Mouse (Mus musculus) common myeloid progenitor, adult 5-6 weeks (primary cell): ENCODE results near the gene Asic2. TPM values are rescaled to one million over a fixed set of nuclear protein-coding genes. Genes with fewer than 3 reads are reported as not detected.

Experiments
- ATAC-seq: replicated peaks from 2 replicates; pipeline ENCODE4 v1.8.0; 2016; ENCODE audit warnings: low read depth, mild to moderate bottlenecking, moderate TSS enrichment, inconsistent platforms; ENCODE audit not compliant: poor library complexity, severe bottlenecking
- total RNA-seq: library from RNA; stranded (forward); fragments of 200-1000, 187-1606 nt; gene quantifications from 2 replicates; pipeline ENCODE4 v1.2.3, GENCODE M21; 2017

The Asic2 gene
- total RNA-seq, 1 experiment from 2014 or later: not detected

GRCm38 (mm10) chr11:81564857-81565256 is 403.4 kb downstream of the Asic2 start:
- no peak for ATAC-seq

- no peak for ATAC-seq
Observed at GRCm38 (mm10) chr11:81560374-81560773, 407.9 kb downstream of the Asic2 start.

GRCm38 (mm10) chr11:81543189-81543588 is 425.1 kb downstream of the Asic2 start:
- ATAC-seq: no peak

- ATAC-seq: no peak
Observed at GRCm38 (mm10) chr11:81535121-81535717, 433.0 kb downstream of the Asic2 start.

GRCm38 (mm10) chr11:81534686-81535085 is 433.6 kb downstream of the Asic2 start:
- ATAC-seq: peak; percentile 60; the same call in 1 of the 2 replicates

- no peak for ATAC-seq
Observed at GRCm38 (mm10) chr11:81531906-81532305, 436.4 kb downstream of the Asic2 start.

- no peak for ATAC-seq
Observed at GRCm38 (mm10) chr11:81522927-81523326, 445.3 kb downstream of the Asic2 start.

- ATAC-seq: no peak
Observed at GRCm38 (mm10) chr11:81521881-81522280, 446.4 kb downstream of the Asic2 start.

GRCm38 (mm10) chr11:81518001-81518955 is 450.0 kb downstream of the Asic2 start:
- no peak for ATAC-seq

- no peak for ATAC-seq
Observed at GRCm38 (mm10) chr11:81515754-81516153, 452.5 kb downstream of the Asic2 start.

- ATAC-seq: no peak
Observed at GRCm38 (mm10) chr11:81512434-81512833, 455.8 kb downstream of the Asic2 start.

- no peak for ATAC-seq
Observed at GRCm38 (mm10) chr11:81511401-81511800, 456.9 kb downstream of the Asic2 start.

GRCm38 (mm10) chr11:81508385-81509233 is 459.6 kb downstream of the Asic2 start:
- ATAC-seq: no peak

GRCm38 (mm10) chr11:81504791-81505430 is 463.3 kb downstream of the Asic2 start:
- ATAC-seq: no peak

- no peak for ATAC-seq
Observed at GRCm38 (mm10) chr11:81501473-81502246, 466.6 kb downstream of the Asic2 start.

GRCm38 (mm10) chr11:81498990-81499389 is 469.3 kb downstream of the Asic2 start:
- ATAC-seq: no peak

GRCm38 (mm10) chr11:81497652-81498391 is 470.4 kb downstream of the Asic2 start:
- no peak for ATAC-seq

GRCm38 (mm10) chr11:81496446-81496845 is 471.8 kb downstream of the Asic2 start:
- no peak for ATAC-seq
